Mouse (Mus musculus): ENCODE results near the gene Lrrc8e. TPM values are rescaled to one million over a fixed set of nuclear protein-coding genes. Genes with fewer than 3 reads are reported as not detected.
A peak's percentile ranks its signal among the peaks of the same experiment; 100 is the strongest.
"Not testable (repeated sequence)": the region's sequence is repeated elsewhere in the genome, so short reads cannot be mapped to it uniquely, and the experiment has no call there.

Gene Lrrc8e
- polyA plus RNA-seq, 1 experiment from 2014 or later, result not detected

DNA sequence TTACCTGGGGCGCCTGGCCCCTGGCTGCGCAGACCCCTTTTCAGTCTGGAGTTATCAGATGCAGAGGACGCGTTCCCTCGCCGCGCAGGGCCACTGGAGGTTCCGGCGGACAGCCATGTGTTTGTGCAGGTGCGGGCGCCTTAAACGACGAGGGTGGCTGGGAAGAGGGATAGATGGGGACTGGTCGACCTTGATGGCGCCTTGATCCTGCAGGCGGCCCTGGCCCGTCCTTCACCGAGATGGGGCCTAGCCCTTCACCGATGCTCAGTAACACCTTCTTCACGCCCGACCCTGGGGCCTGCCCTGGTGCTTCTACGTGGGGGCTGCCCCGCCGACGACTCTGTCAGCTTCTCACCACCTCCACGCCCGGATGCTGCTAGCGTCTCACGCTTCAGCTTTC is 22.6 kb downstream of the Lrrc8e start:
- peaks cover 15% of the 10 kb centered on the region for H3K36me3 ChIP-seq (ENCODE audit: control insufficient read depth, insufficient read depth, low read length)
- H3K27ac ChIP-seq (ENCODE audit: low read depth, low read length), result no peak overlapping the region
- no peak overlapping the region for H3K4me3 ChIP-seq (ENCODE audit: low read depth, low read length)

DNA sequence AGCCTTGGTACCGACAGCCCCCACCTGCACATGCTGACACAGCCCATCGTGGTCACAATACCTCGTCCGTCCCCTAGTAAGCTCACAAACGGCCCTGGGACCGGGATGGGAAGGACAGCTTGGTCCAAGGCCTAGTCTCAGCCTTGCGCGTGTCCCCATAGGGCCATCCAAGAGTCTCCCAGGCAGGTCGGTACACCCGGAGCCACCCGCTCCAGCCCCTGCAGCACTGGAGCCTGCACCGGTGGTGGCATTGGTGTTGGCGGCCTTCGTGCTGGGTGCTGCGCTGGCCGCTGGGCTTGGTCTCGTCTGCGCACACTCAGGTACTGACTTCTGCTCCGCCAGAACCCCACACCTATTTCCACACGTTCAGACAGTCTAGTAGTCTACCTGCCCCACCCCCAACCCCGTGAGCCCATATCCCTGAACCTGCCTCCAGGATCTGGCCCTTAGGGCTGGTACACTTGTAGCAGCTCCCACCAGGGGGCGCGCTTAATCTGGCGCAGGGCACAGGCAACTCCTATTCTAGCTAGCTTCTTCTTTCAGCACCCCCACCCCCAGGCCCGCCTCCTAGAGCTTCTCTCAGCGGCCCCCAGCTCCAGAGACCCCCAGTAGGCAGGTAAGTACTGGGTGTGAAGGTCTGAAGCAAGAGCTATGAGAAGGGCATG is 23.8 kb downstream of the Lrrc8e start:
- H3K36me3 ChIP-seq (ENCODE audit: control insufficient read depth, insufficient read depth, low read length), result peaks cover 8% of the 10 kb centered on the region
- H3K9me3 ChIP-seq (ENCODE audit: control insufficient read depth, low read length), result no peaks in the 10 kb centered on the region
- no peak overlapping the region for H3K9ac ChIP-seq (ENCODE audit: low read length)
- H3K4me3 ChIP-seq (ENCODE audit: low read depth, low read length), result no peak overlapping the region
- 0 out of 2 replicates have a peak, but pooled peaks cover 2% of the 10 kb centered on the region for H3K27me3 ChIP-seq (ENCODE audit: control insufficient read depth, insufficient read depth, low read length)
- no peak overlapping the region for H3K27ac ChIP-seq (ENCODE audit: low read depth, low read length)
- ATAC-seq (ENCODE audit: insufficient read depth, low FRiP score, low TSS enrichment) (no peak), DNase-seq (ENCODE audit: low spot score) (peak; percentile 85)
- H3K4me2 ChIP-seq (ENCODE audit: low read depth), result no peak overlapping the region
- WGBS, result 28% methylated on average over 26 of the region's 26 CpGs
- peaks cover 5% of the 10 kb centered on the region for H3K4me1 ChIP-seq (ENCODE audit: control insufficient read depth, insufficient read depth, low read length)

More for the DNA sequence above, 22.6 kb downstream of the Lrrc8e start:
- 0 out of 2 replicates have a peak, but pooled peaks cover 2% of the 10 kb centered on the region for H3K27me3 ChIP-seq (ENCODE audit: control insufficient read depth, insufficient read depth, low read length)
- no peak overlapping the region for H3K4me2 ChIP-seq (ENCODE audit: low read depth)
- no peaks in the 10 kb centered on the region; the same call in 1 of the 2 replicates for H3K9me3 ChIP-seq (ENCODE audit: control insufficient read depth, low read length)
- 17% methylated on average over 29 of the region's 29 CpGs for WGBS
- ATAC-seq (ENCODE audit: insufficient read depth, low FRiP score, low TSS enrichment) (no peak), DNase-seq (ENCODE audit: low spot score) (peak; percentile 55)
- peaks cover 5% of the 10 kb centered on the region for H3K4me1 ChIP-seq (ENCODE audit: control insufficient read depth, insufficient read depth, low read length)
- no peak overlapping the region for H3K9ac ChIP-seq (ENCODE audit: low read length)

DNA sequence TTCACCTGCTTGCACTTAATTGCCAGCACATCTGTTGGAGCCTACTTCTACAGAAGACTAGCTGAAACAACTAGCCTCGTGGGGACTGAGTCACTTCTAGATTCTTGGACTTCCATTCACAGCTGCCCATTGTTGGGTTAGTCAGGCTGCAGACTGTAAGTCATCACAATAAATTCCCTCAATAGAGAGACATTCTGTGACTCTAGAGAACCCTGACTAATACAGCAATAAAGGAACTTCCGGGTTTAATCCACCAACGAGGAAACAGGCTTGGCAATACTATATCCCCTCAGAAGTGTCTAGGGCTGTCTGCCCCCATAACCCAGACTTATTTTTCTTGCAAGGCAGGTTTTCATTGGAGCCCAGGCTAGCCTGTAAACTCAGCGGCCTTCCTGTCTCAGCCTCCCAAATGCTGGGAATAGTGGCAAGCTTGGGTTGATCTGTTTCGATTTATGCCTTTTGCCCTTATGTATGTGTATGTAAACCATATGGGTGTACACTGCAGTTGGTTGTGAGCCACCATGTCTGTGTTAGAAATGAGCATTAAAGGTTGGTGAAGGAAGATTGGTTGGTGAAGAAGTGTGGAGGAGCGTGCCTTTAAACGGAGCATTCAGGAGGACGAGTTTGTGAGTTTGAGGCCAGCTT is 25.6 kb downstream of the Lrrc8e start:
- Histone ChIP-seq H3K36me3 (ENCODE audit: control insufficient read depth, insufficient read depth, low read length) (peaks cover 2% of the 10 kb centered on the region; the same call in 1 of the 2 replicates), H3K9ac (ENCODE audit: low read length) (peak overlapping the region; percentile 84; the same call in 1 of the 2 replicates), H3K4me2 (ENCODE audit: low read depth) (peak overlapping the region; percentile 72), H3K27me3 (ENCODE audit: control insufficient read depth, insufficient read depth, low read length) (0 out of 2 replicates have a peak, but pooled peaks cover 2% of the 10 kb centered on the region), H3K9me3 (ENCODE audit: control insufficient read depth, low read length) (no peaks in the 10 kb centered on the region), H3K4me3 (ENCODE audit: low read depth, low read length) (peak overlapping the region; percentile 87), H3K4me1 (ENCODE audit: control insufficient read depth, insufficient read depth, low read length) (peaks cover 9% of the 10 kb centered on the region), H3K27ac (ENCODE audit: low read depth, low read length) (no peak overlapping the region)
- 48% methylated on average over 8 of the region's 8 CpGs for WGBS
- peak; percentile 0; the same call in 1 of the 2 replicates for ATAC-seq (ENCODE audit: insufficient read depth, low FRiP score, low TSS enrichment)
- peak; percentile 4 for DNase-seq (ENCODE audit: low spot score)

DNA sequence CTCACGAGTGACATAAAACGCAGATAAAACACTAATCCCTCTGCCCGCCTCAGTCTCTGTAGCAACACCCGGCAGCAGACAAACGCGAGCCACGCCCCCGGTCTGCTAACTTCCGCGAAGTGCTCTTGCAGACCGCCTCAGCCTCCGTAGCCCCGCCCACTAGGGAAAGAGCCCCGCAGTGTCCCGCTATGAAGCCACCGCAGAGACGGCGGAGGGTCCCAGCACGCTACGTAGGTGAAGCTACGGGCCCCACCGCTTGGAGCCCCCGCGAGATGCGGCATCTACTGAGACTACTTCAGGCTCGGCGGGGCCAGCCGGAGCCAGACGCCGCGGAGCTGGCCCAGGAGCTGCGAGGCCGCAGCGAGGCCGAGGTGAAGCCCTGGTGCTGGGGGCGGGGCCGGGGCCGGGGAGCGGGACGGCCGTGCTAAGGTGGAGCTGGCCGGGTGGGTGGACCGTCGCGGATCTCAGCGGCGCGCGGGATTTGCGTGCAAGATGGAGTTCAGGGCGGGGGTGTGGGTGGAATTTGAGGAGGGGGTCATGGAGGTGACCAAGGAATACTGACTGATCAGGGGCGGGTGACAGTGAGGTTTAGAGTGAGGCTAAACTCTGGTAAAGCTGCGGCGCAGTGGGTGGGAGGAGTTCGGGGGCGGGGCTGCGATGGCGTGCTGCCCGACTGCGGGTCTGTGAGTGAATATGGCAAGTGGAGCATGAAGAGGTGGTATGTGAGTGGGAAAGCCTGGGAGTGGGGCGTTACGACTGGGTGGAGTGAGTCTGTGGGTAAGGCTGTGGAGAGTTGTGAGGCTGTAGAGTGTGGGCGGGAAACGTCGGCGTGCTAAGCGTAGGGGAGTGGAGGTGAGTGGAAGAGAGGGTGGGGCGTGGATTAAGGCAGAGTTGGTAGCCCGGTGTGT is 26.6 kb downstream of the Lrrc8e start, which contains the start of gene Snapc2:
Snapc2 (plus strand) TSS at position 147 of the 908 bp plus-strand sequence.
- 0 out of 2 replicates have a peak, but pooled peaks cover 2% of the 10 kb centered on the region for H3K27me3 ChIP-seq (ENCODE audit: control insufficient read depth, insufficient read depth, low read length)
- H3K9ac ChIP-seq (ENCODE audit: low read length), result peak within 1 kb of the TSS; percentile 84
- WGBS, result under 1% methylated on average over 69 of the region's 69 CpGs
- peak within 1 kb of the TSS; percentile 68 for H3K27ac ChIP-seq (ENCODE audit: low read depth, low read length)
- H3K4me2 ChIP-seq (ENCODE audit: low read depth), result peak within 1 kb of the TSS; percentile 72
- no peaks in the 10 kb centered on the region for H3K9me3 ChIP-seq (ENCODE audit: control insufficient read depth, low read length)
- ATAC-seq (ENCODE audit: insufficient read depth, low FRiP score, low TSS enrichment) (peak; percentile 86), DNase-seq (ENCODE audit: low spot score) (peak; percentile 96)
- H3K4me3 ChIP-seq (ENCODE audit: low read depth, low read length), result peak within 1 kb of the TSS; percentile 87
- H3K4me1 ChIP-seq (ENCODE audit: control insufficient read depth, insufficient read depth, low read length), result peaks cover 15% of the 10 kb centered on the region
- peaks cover 2% of the 10 kb centered on the region; the same call in 1 of the 2 replicates for H3K36me3 ChIP-seq (ENCODE audit: control insufficient read depth, insufficient read depth, low read length)

DNA sequence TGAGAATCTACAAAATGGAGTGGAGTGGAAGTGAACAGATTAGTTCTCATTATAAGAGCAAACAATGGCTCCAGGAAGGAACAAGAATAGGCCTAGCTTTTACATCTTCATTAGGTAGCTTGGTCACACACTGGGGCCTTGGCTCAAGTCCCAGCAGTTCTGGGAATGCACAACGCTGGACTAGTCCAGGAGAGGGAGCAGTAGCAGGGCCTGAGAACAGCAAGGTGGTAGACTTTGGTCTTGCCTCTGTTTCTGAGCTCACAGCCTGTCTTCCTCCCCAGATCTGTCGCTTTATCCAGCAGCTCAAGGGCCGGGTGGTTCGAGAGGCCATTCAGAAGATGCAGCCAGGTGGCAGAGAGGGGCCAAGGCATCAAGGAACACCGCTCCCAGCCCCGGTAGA is 27.4 kb downstream of the Lrrc8e start:
- ATAC-seq (ENCODE audit: insufficient read depth, low FRiP score, low TSS enrichment), result no peak
- peaks cover 2% of the 10 kb centered on the region; the same call in 1 of the 2 replicates for H3K36me3 ChIP-seq (ENCODE audit: control insufficient read depth, insufficient read depth, low read length)
- no peak overlapping the region for H3K27ac ChIP-seq (ENCODE audit: low read depth, low read length)
- H3K4me3 ChIP-seq (ENCODE audit: low read depth, low read length), result peak overlapping the region; percentile 87
- peaks cover 15% of the 10 kb centered on the region for H3K4me1 ChIP-seq (ENCODE audit: control insufficient read depth, insufficient read depth, low read length)
- H3K9ac ChIP-seq (ENCODE audit: low read length), result no peak overlapping the region
- WGBS, result 69% methylated on average over 6 of the region's 6 CpGs
- H3K27me3 ChIP-seq (ENCODE audit: control insufficient read depth, insufficient read depth, low read length), result 0 out of 2 replicates have a peak, but pooled peaks cover 2% of the 10 kb centered on the region
- H3K4me2 ChIP-seq (ENCODE audit: low read depth), result peak overlapping the region; percentile 72
- no peak for DNase-seq (ENCODE audit: low spot score)
- no peaks in the 10 kb centered on the region for H3K9me3 ChIP-seq (ENCODE audit: control insufficient read depth, low read length)

DNA sequence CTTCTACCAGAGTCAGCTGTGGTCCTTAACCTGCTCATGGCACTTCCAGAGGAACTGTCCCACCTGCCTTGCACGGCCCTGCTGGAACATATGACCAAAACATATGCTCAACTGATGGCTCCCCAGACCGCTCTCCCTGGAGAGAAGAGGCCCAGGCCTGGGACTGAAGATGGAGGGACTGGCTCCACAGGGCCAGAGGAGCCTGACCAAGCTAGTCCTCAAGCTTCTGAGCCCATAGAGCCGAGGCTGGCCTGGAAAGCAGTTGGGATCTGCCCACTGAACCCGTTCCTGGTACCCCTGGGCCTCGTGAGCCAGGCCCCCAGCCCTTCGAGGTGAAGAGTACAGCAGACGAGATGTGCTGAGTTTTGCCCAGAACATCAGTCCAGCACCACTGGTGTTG is 28.8 kb downstream of the Lrrc8e start:
- not testable (repeated sequence) for ATAC-seq (ENCODE audit: insufficient read depth, low FRiP score, low TSS enrichment); H3K27me3 ChIP-seq (ENCODE audit: control insufficient read depth, insufficient read depth, low read length); H3K9me3 ChIP-seq (ENCODE audit: control insufficient read depth, low read length); H3K27ac ChIP-seq (ENCODE audit: low read depth, low read length); H3K9ac ChIP-seq (ENCODE audit: low read length); H3K4me3 ChIP-seq (ENCODE audit: low read depth, low read length); H3K4me2 ChIP-seq (ENCODE audit: low read depth); H3K36me3 ChIP-seq (ENCODE audit: control insufficient read depth, insufficient read depth, low read length)
- 88% methylated on average over 7 of the region's 7 CpGs for WGBS
- peaks cover 22% of the 10 kb centered on the region for H3K4me1 ChIP-seq (ENCODE audit: control insufficient read depth, insufficient read depth, low read length)
- DNase-seq (ENCODE audit: low spot score), result peak; percentile 6

DNA sequence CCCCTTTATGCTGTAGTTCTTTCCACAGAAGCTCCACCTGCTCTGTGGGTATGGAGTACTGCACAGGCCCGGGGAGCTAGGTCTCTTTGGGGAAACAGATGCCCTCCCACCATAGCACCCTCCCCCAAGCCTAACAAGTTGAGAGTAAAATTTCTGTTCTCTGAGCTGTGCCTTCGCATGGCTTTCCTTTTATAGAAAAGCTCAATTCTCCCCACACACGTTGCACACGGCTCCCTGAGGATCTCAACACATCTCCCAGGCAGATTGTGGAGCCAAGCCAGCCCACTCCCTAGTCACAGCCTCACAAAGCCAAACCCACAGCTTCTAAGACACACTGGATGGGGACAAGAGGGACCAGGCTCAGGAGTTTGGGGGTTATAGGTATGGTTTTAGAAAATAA is 30.3 kb downstream of the Lrrc8e start:
- Histone ChIP-seq H3K9ac (ENCODE audit: low read length) (no peak overlapping the region; the same call in 1 of the 2 replicates), H3K36me3 (ENCODE audit: control insufficient read depth, insufficient read depth, low read length) (peaks cover 5% of the 10 kb centered on the region)

DNA sequence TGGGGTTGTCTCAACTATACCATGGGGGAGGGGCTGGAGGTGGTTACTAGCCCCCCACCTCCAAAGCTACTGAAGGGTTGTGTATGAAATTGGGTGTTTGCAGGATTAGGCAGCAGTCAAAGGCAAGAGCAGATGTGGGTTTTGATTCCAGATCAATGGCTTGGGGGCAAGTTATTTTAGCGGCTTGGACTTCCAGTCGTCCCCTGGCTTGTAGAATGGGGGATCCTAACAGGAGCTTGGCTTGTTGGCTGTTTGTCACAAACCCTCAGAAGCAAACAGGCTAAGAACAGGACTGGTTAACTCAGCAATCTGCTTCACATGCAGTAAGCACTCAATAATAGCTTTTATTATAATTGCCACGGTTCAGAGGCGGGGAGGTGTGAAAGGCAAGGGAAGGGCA is 30.7 kb downstream of the Lrrc8e start:
- no peaks in the 10 kb centered on the region for H3K9me3 ChIP-seq (ENCODE audit: control insufficient read depth, low read length)
- H3K27me3 ChIP-seq (ENCODE audit: control insufficient read depth, insufficient read depth, low read length), result no peaks in the 10 kb centered on the region
- H3K4me2 ChIP-seq (ENCODE audit: low read depth), result peak overlapping the region; percentile 72
- H3K9ac ChIP-seq (ENCODE audit: low read length), result peak overlapping the region; percentile 97
- DNase-seq (ENCODE audit: low spot score), result no peak
- H3K4me3 ChIP-seq (ENCODE audit: low read depth, low read length), result 0 out of 2 replicates have a peak overlapping the region, but pooled peaks have one; percentile 3
- peaks cover 22% of the 10 kb centered on the region for H3K4me1 ChIP-seq (ENCODE audit: control insufficient read depth, insufficient read depth, low read length)
- ATAC-seq (ENCODE audit: insufficient read depth, low FRiP score, low TSS enrichment), result no peak
- no peak overlapping the region for H3K27ac ChIP-seq (ENCODE audit: low read depth, low read length)
- WGBS, result 78% methylated on average over 4 of the region's 4 CpGs
- peaks cover 5% of the 10 kb centered on the region for H3K36me3 ChIP-seq (ENCODE audit: control insufficient read depth, insufficient read depth, low read length)

More for the DNA sequence above, 30.3 kb downstream of the Lrrc8e start:
- Histone ChIP-seq H3K4me1 (ENCODE audit: control insufficient read depth, insufficient read depth, low read length) (peaks cover 22% of the 10 kb centered on the region), H3K4me2 (ENCODE audit: low read depth) (peak overlapping the region; percentile 3; the same call in 1 of the 2 replicates), H3K27ac (ENCODE audit: low read depth, low read length) (no peak overlapping the region), H3K27me3 (ENCODE audit: control insufficient read depth, insufficient read depth, low read length) (no peaks in the 10 kb centered on the region), H3K4me3 (ENCODE audit: low read depth, low read length) (no peak overlapping the region), H3K9me3 (ENCODE audit: control insufficient read depth, low read length) (no peaks in the 10 kb centered on the region)
- ATAC-seq (ENCODE audit: insufficient read depth, low FRiP score, low TSS enrichment) (no peak), DNase-seq (ENCODE audit: low spot score) (no peak)
- WGBS, result 86% methylated on average over 4 of the region's 4 CpGs
